Mouse (Mus musculus) lung, postnatal 0 days (tissue): Measurements from ENCODE around the gene Sergef.

ENCODE experiments used
- CTCF ChIP-seq: IDR thresholded peaks from 2 replicates; pipeline ENCODE4 v1.5.1; 2016; ENCODE audit warnings: antibody characterized with exemption, mild to moderate bottlenecking
- EP300 ChIP-seq: IDR thresholded peaks from 2 replicates; pipeline ENCODE4 v1.6.1; 2016; ENCODE audit warnings: antibody characterized with exemption, mild to moderate bottlenecking, control low read depth

DNA sequence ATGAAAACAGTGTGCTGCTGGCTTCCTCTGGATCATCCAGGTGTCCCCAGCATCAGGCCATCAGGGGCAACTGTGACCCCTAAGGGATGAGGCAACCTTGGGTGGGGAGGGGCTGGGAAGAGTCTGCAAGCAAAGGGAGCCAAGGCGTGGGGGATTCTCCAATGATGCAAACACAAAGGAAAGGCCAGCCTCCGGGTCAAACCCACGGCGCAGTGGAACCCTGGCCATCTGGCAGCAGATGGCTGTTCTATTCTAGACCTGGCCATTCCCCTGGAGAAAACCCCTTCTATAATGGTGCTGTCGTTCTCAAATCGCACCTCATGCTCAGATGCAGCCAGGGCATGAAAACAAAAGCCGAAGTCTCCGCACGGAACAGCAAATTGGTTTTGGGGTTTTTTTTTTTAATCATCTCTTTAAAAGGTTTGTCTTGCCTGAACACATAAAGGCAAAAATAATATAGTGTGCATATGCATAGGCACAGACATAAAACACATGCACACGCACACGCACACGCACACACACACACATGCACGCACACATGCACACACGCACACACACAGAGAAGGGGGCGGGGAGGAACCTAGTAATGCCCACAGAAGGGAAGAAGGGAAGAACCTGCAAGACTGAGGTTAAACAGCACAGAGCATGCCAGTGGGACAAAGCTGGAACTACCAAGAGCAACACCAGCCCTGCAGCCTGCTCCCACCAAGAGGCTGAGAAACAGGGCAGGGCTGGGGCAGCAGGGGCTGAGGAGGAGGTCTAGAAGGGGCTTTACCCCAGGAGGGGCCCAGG lies 66.6 kb downstream of the Sergef start:
- TF ChIP-seq CTCF (no peak), EP300 (no peak)
